In genomic region chr17:24959371-24959770, GRCm38 (mm10) we compare ENCODE assay signal across 8 mouse cellular contexts. TPM values are rescaled to one million over a fixed set of nuclear protein-coding genes. Genes with fewer than 3 reads are reported as not detected.
DNase-seq lines count a peak whose midpoint lies in the region; ATAC-seq and TF ChIP-seq lines count a peak whose summit lies in the region.

No protein-coding gene starts in this region.

- 28% methylated on average over 8 of the region's 8 CpGs for WGBS in lung, embryonic 16.5 days
- WGBS in embryonic facial prominence, embryonic 15.5 days, result 26% methylated on average over 8 of the region's 8 CpGs
- WGBS in limb, embryonic 13.5 days, result 53% methylated on average over 8 of the region's 8 CpGs
- 30% methylated on average over 8 of the region's 8 CpGs for WGBS in small intestine, adult 2 months

- DNase-seq in lung, postnatal 14 days, result no peak
- DNase-seq in cerebellum, adult 8-10 months, result no peak
- no peak for DNase-seq in urinary bladder, postnatal 25 days (ENCODE audit: low spot score)
- no peak for DNase-seq in urinary bladder, postnatal 4 days (ENCODE audit: low spot score in 2 of 2)

- H3K4me2 ChIP-seq in lung, embryonic 16.5 days (ENCODE audit: low read depth, low read length), result peak overlapping the region; percentile 72
- H3K4me2 ChIP-seq in embryonic facial prominence, embryonic 15.5 days (replicated peaks), result peak overlapping the region; percentile 63
- peak overlapping the region; percentile 71 for H3K4me2 ChIP-seq in limb, embryonic 13.5 days (replicated peaks)

- H3K27me3 ChIP-seq in lung, embryonic 16.5 days (ENCODE audit: control insufficient read depth, insufficient read depth, low read depth, low read length), result no peaks in the 10 kb centered on the region
- H3K27me3 ChIP-seq in embryonic facial prominence, embryonic 15.5 days, result no peaks in the 10 kb centered on the region
- no peaks in the 10 kb centered on the region for H3K27me3 ChIP-seq in limb, embryonic 13.5 days
- H3K27me3 ChIP-seq in small intestine, adult 2 months (ENCODE audit: control insufficient read depth, insufficient read depth, low read length), result no peaks in the 10 kb centered on the region

- no peak for ATAC-seq in lung, embryonic 16.5 days (ENCODE audit: low read depth)
- ATAC-seq in embryonic facial prominence, embryonic 15.5 days (ENCODE audit: insufficient number of reproducible peaks, low FRiP score, low TSS enrichment, low read depth), result no peak
- no peak for ATAC-seq in limb, embryonic 13.5 days (ENCODE audit: low FRiP score, low read depth)

- H3K9ac ChIP-seq in lung, embryonic 16.5 days (ENCODE audit: low read length), result peak overlapping the region; percentile 87
- H3K9ac ChIP-seq in embryonic facial prominence, embryonic 15.5 days, result peak overlapping the region; percentile 85
- H3K9ac ChIP-seq in limb, embryonic 13.5 days, result peak overlapping the region; percentile 90

- peak overlapping the region; percentile 99 for H3K4me3 ChIP-seq in lung, embryonic 16.5 days (ENCODE audit: low read length)
- H3K4me3 ChIP-seq in embryonic facial prominence, embryonic 15.5 days (replicated peaks), result peak overlapping the region; percentile 97
- peak overlapping the region; percentile 94 for H3K4me3 ChIP-seq in limb, embryonic 13.5 days
- no peak overlapping the region for H3K4me3 ChIP-seq in small intestine, adult 2 months (ENCODE audit: low read depth, low read length)

- 0 out of 2 replicates have a peak overlapping the region, but pooled peaks have one; percentile 12 for H3K27ac ChIP-seq in lung, embryonic 16.5 days (ENCODE audit: low read length)
- peak overlapping the region; percentile 89 for H3K27ac ChIP-seq in embryonic facial prominence, embryonic 15.5 days (replicated peaks)
- 0 out of 2 replicates have a peak overlapping the region, but pooled peaks have one; percentile 80 for H3K27ac ChIP-seq in limb, embryonic 13.5 days
- H3K27ac ChIP-seq in small intestine, adult 2 months (ENCODE audit: insufficient read depth, low read depth, low read length), result peak overlapping the region; percentile 70

- H3K36me3 ChIP-seq in lung, embryonic 16.5 days (ENCODE audit: control insufficient read depth, insufficient read depth, low read length), result peaks cover 31% of the 10 kb centered on the region
- H3K36me3 ChIP-seq in embryonic facial prominence, embryonic 15.5 days, result peaks cover 47% of the 10 kb centered on the region
- H3K36me3 ChIP-seq in limb, embryonic 13.5 days, result peaks cover 58% of the 10 kb centered on the region
- H3K36me3 ChIP-seq in small intestine, adult 2 months (ENCODE audit: control insufficient read depth, insufficient read depth, low read length), result peaks cover 22% of the 10 kb centered on the region

- peaks cover 11% of the 10 kb centered on the region for H3K4me1 ChIP-seq in lung, embryonic 16.5 days (replicated peaks; ENCODE audit: control insufficient read depth, insufficient read depth, low read length)
- peaks cover 11% of the 10 kb centered on the region for H3K4me1 ChIP-seq in embryonic facial prominence, embryonic 15.5 days
- peaks cover 17% of the 10 kb centered on the region for H3K4me1 ChIP-seq in limb, embryonic 13.5 days
- peaks cover 2% of the 10 kb centered on the region; the same call in 1 of the 2 replicates for H3K4me1 ChIP-seq in small intestine, adult 2 months (ENCODE audit: control insufficient read depth, insufficient read depth, insufficient read length, low read length)

- H3K9me3 ChIP-seq in lung, embryonic 16.5 days (ENCODE audit: control insufficient read depth, low read length), result no peaks in the 10 kb centered on the region
- no peaks in the 10 kb centered on the region for H3K9me3 ChIP-seq in embryonic facial prominence, embryonic 15.5 days (replicated peaks)
- no peaks in the 10 kb centered on the region for H3K9me3 ChIP-seq in limb, embryonic 13.5 days

- no peak for TF ChIP-seq POLR2A in small intestine, adult 2 months (IDR thresholded peaks at IDR 0.05; ENCODE audit: low read depth, low read length)

- no peak for TF ChIP-seq CTCF in small intestine, adult 2 months (IDR thresholded peaks at IDR 0.05; ENCODE audit: extremely low read depth, insufficient read length, insufficient replicate concordance, low read depth, low read length)

RNA-seq across cellular contexts. Expression of gene Jpt2, which starts 1.1 kb away (rescaled TPM):
- 141 and 148 TPM in 2 replicates for polyA plus RNA-seq in lung, embryonic 16.5 days (2015; fragmentation: Nextera tagmentation; extraction: Ambion mirVana)
- polyA plus RNA-seq in embryonic facial prominence, embryonic 15.5 days (2015; fragmentation: Nextera tagmentation; extraction: Ambion mirVana), result 148 and 166 TPM in 2 replicates
- polyA plus RNA-seq in limb, embryonic 13.5 days (2015; fragmentation: Nextera tagmentation; extraction: Ambion mirVana), result 224 and 236 TPM in 2 replicates
- polyA plus RNA-seq in small intestine, adult 2 months (2012; rRNA removed), result 13.3 and 18.2 TPM in 2 replicates

RNA-seq across cellular contexts. Expression of gene Mapk8ip3, which starts 22.6 kb away (rescaled TPM):
- polyA plus RNA-seq in lung, embryonic 16.5 days (2015; fragmentation: Nextera tagmentation; extraction: Ambion mirVana), result 25.6 and 28.9 TPM in 2 replicates
- polyA plus RNA-seq in embryonic facial prominence, embryonic 15.5 days (2015; fragmentation: Nextera tagmentation; extraction: Ambion mirVana), result 36.4 and 38.3 TPM in 2 replicates
- 42.7 and 45.2 TPM in 2 replicates for polyA plus RNA-seq in limb, embryonic 13.5 days (2015; fragmentation: Nextera tagmentation; extraction: Ambion mirVana)
- 37.0 and 51.7 TPM in 2 replicates for polyA plus RNA-seq in small intestine, adult 2 months (2012; rRNA removed)

RNA-seq across cellular contexts. Expression of gene Cramp1l, which starts 56.2 kb away (rescaled TPM):
- 5.0 and 5.7 TPM in 2 replicates for polyA plus RNA-seq in lung, embryonic 16.5 days (2015; fragmentation: Nextera tagmentation; extraction: Ambion mirVana)
- 7.2 and 7.8 TPM in 2 replicates for polyA plus RNA-seq in embryonic facial prominence, embryonic 15.5 days (2015; fragmentation: Nextera tagmentation; extraction: Ambion mirVana)
- 7.4 and 8.4 TPM in 2 replicates for polyA plus RNA-seq in limb, embryonic 13.5 days (2015; fragmentation: Nextera tagmentation; extraction: Ambion mirVana)
- polyA plus RNA-seq in small intestine, adult 2 months (2012; rRNA removed), result 5.8 and 10.0 TPM in 2 replicates

RNA-seq across cellular contexts. Expression of gene Ift140, which starts 56.5 kb away (rescaled TPM):
- 16.8 and 17.1 TPM in 2 replicates for polyA plus RNA-seq in lung, embryonic 16.5 days (2015; fragmentation: Nextera tagmentation; extraction: Ambion mirVana)
- 19.4 and 19.8 TPM in 2 replicates for polyA plus RNA-seq in embryonic facial prominence, embryonic 15.5 days (2015; fragmentation: Nextera tagmentation; extraction: Ambion mirVana)
- polyA plus RNA-seq in limb, embryonic 13.5 days (2015; fragmentation: Nextera tagmentation; extraction: Ambion mirVana), result 18.7 and 22.5 TPM in 2 replicates
- 4.2 and 8.4 TPM in 2 replicates for polyA plus RNA-seq in small intestine, adult 2 months (2012; rRNA removed)

Comparison
In these comparisons a context has a peak if more than half of its experiments do, and no peak if none do; other contexts are left out.
1. H3K27ac ChIP-seq: peak in every context shown above with its lines; median percentile 89 in embryonic facial prominence, embryonic 15.5 days; 80 in limb, embryonic 13.5 days; 70 in small intestine, adult 2 months; 12 in lung, embryonic 16.5 days.